Mouse (Mus musculus): Measurements from ENCODE around the gene Xntrpc.
"Not testable (repeated sequence)": the region's sequence is repeated elsewhere in the genome, so short reads cannot be mapped to it uniquely, and the experiment has no call there.

The Xntrpc gene

GRCm38 (mm10) chr7:102065046-102065891, at the start of gene Xntrpc, which contains the start of the genes Rnf121 and Xndc1:
TSS of gene Xntrpc (plus strand) at chr7:102065713.
TSS of gene Rnf121 (minus strand) at chr7:102065469.
TSS of gene Xndc1 (plus strand) at chr7:102065511.
- DNase-seq (ENCODE audit: low read depth), result peak; percentile 92

GRCm38 (mm10) chr7:102016936-102017335, 48.6 kb upstream of the Xntrpc start:
- DNase-seq (ENCODE audit: low read depth), result no peak

GRCm38 (mm10) chr7:102017452-102017851, 48.1 kb upstream of the Xntrpc start:
- peak; percentile 24 for DNase-seq (ENCODE audit: low read depth)

GRCm38 (mm10) chr7:102018034-102018433, 47.5 kb upstream of the Xntrpc start:
- no peak for DNase-seq (ENCODE audit: low read depth)

GRCm38 (mm10) chr7:102018590-102018989, 46.9 kb upstream of the Xntrpc start, which contains the start of gene Il18bp:
TSS of gene Il18bp (minus strand) at chr7:102018690.
- DNase-seq (ENCODE audit: low read depth), result no peak

- DNase-seq (ENCODE audit: low read depth), result no peak
Observed at GRCm38 (mm10) chr7:102019362-102019761, 46.2 kb upstream of the Xntrpc start.

GRCm38 (mm10) chr7:102020934-102021333, 44.6 kb upstream of the Xntrpc start:
- DNase-seq (ENCODE audit: low read depth), result not testable (repeated sequence)

GRCm38 (mm10) chr7:102023821-102024220, 41.7 kb upstream of the Xntrpc start:
- no peak for DNase-seq (ENCODE audit: low read depth)

GRCm38 (mm10) chr7:102025187-102026119, 40.1 kb upstream of the Xntrpc start:
- DNase-seq (ENCODE audit: low read depth), result no peak

GRCm38 (mm10) chr7:102034904-102035303, 30.6 kb upstream of the Xntrpc start:
- DNase-seq (ENCODE audit: low read depth), result no peak

GRCm38 (mm10) chr7:102035534-102035933, 30.0 kb upstream of the Xntrpc start:
- DNase-seq (ENCODE audit: low read depth), result no peak

GRCm38 (mm10) chr7:102037318-102037717, 28.2 kb upstream of the Xntrpc start:
- no peak for DNase-seq (ENCODE audit: low read depth)

GRCm38 (mm10) chr7:102042314-102042713, 23.2 kb upstream of the Xntrpc start:
- no peak for DNase-seq (ENCODE audit: low read depth)

GRCm38 (mm10) chr7:102048524-102048923, 17.0 kb upstream of the Xntrpc start:
- DNase-seq (ENCODE audit: low read depth), result peak; percentile 55

- no peak for DNase-seq (ENCODE audit: low read depth)
Observed at GRCm38 (mm10) chr7:102061353-102061752, 4.2 kb upstream of the Xntrpc start.

- no peak for DNase-seq (ENCODE audit: low read depth)
Observed at GRCm38 (mm10) chr7:102062203-102062602, 3.3 kb upstream of the Xntrpc start.

GRCm38 (mm10) chr7:102063891-102064290, 1.6 kb upstream of the Xntrpc start:
- DNase-seq (ENCODE audit: low read depth), result no peak

- DNase-seq (ENCODE audit: low read depth), result no peak
Observed at GRCm38 (mm10) chr7:102064655-102065045, 863 bp upstream of the Xntrpc start.

GRCm38 (mm10) chr7:102066363-102066762, 850 bp downstream of the Xntrpc start:
- DNase-seq (ENCODE audit: low read depth), result no peak

- peak; percentile 71 for DNase-seq (ENCODE audit: low read depth)
Observed at GRCm38 (mm10) chr7:102076714-102077296, 11.3 kb downstream of the Xntrpc start.

GRCm38 (mm10) chr7:102078517-102078916, 13.0 kb downstream of the Xntrpc start:
- peak; percentile 62 for DNase-seq (ENCODE audit: low read depth)

GRCm38 (mm10) chr7:102080311-102080710, 14.8 kb downstream of the Xntrpc start:
- DNase-seq (ENCODE audit: low read depth), result no peak

Data from naive thymus-derived CD4-positive, alpha-beta T cell, adult 2 months (primary cell).